Mouse (Mus musculus) MEL (cell line): ENCODE measurements around the gene Wdr77.
A peak's percentile ranks its signal among the peaks of the same experiment; 100 is the strongest.

ENCODE experiments used
- E2F4 ChIP-seq: IDR thresholded peaks from 2 replicates; pipeline ENCODE4 v1.6.1; 2011; ENCODE audit warnings: low read depth, low read length, improper control_type of control experiment, borderline replicate concordance
- JUND ChIP-seq: IDR thresholded peaks from 2 replicates; pipeline ENCODE4 v1.6.1; 2011; ENCODE audit warnings: low read depth, mild to moderate bottlenecking, improper control_type of control experiment, low read length
- MXI1 ChIP-seq: IDR thresholded peaks from 2 replicates; pipeline ENCODE4 v1.6.1; 2011; ENCODE audit warnings: mild to moderate bottlenecking, low read depth, low read length, improper control_type of control experiment
- USF1 ChIP-seq: IDR thresholded peaks from 2 replicates; pipeline ENCODE4 v1.6.1; 2014; ENCODE audit warnings: low read depth, mild to moderate bottlenecking, inconsistent platforms, low read length, improper control_type of control experiment, moderate library complexity

GRCm38 (mm10) chr3:105958974-105959580, at the start of gene Wdr77:
- TF ChIP-seq USF1 (peak; percentile 79), E2F4 (no peak), MXI1 (peak; percentile 100), JUND (no peak)
